Mouse (Mus musculus): ENCODE data around the gene C1qb.

The C1qb gene

DNA sequence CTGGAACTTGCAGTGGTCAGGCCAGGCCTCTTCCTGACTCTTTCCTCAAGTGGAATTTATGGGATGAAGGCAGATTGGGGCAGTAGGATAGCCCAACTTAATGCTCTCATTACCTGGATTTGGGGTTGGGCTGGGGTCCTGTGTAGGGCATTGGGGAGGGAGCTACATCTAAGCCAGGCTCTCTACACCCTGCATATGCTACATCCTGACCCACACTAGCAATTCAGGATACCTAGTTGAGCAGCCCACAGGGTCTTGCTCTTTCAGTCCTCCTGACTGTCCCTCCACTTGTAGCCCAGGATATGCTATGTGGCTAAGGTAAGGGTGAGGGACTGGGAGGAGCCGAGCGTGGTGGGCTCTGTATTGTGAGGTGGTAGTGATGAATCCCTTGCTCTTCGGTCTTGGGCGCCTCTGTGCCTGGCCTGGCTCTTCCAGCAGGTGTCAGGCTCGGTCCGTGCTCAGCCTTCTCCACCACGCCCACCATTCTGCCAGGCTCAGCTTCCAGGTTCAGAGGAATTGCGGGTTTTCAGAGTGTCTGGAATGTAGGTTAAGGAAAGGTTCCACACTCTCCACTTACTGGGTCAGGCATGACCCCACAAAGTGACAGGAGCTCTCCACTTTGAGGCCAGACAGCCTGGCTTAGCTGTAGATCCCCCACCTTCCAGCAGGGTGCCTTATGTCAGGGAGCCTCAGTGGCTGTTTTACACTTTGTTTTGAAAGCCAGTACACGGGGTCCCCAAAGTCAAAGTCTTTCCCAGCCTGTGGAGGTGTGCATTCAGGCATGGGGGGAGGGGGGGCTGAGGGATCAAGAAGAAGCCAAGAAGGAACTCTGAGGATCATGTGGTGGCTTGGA, 7.9 kb upstream of the C1qb start:
- peak; percentile 59 for DNase-seq (ENCODE audit: low read depth, low spot score)

DNA sequence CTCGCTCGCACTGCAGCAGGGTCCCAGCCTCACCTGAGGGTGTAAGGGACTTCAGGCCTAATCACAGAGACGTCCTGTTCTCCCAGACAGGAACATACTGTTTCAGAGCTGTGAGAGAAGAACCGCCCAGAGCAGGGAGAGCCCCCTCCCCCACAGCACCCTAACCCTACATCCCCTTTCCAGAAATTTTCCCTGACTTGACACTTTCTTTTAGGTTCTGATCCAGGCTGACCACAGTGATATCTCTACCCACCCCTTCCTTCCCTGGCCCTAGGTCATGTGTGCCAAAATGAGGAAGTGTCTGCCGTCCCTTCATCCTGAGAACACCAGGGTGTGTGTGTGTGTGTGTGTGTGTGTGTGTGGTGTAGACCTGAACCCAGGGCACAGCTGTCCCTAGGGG, 6.8 kb upstream of the C1qb start, which contains the start of gene C1qc:
TSS of gene C1qc (minus strand) at position 255 of the 400 bp plus-strand sequence.
- DNase-seq (ENCODE audit: low read depth, low spot score) = no peak

DNA sequence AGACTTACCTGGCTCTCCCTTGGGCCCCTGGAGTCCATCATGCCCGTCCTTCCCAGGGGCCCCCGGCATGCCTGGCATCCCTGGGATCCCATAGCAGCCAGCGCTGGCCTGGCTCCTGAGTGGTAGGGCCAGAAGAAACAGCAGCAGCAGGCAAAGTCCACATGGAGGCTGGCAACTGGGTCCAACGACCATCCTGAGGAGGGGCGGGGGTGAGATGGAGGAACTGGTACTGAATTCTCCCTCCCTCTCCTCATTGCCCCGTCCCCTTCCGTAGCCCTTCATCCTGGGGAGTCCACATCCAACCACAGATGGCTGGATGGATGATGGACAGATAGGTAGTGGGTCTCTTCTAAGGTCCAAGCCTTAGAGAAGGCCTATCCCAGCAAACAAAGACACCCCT, 6.4 kb upstream of the C1qb start:
- DNase-seq (ENCODE audit: low read depth, low spot score) = no peak

DNA sequence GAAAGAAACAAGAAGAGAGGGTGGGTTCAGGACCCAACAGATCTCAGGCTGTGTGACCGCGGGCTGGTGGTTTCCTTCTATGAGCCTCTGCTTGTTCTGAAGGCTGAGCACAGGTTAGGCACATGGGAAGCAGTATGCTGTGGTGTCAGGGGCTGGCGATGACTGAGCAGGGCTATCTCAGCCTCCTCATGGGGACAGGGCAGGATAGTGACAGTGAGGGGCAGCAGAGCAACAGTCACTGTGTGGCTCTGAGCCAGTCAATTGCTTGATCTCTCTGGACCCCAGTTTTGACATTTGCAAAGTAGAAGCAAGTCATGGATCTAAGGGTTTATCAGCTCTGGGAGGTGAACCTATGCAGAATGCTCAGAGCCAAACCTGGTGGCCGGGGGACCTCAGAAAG, 5.1 kb upstream of the C1qb start:
- DNase-seq (ENCODE audit: low read depth, low spot score) = no peak

DNA sequence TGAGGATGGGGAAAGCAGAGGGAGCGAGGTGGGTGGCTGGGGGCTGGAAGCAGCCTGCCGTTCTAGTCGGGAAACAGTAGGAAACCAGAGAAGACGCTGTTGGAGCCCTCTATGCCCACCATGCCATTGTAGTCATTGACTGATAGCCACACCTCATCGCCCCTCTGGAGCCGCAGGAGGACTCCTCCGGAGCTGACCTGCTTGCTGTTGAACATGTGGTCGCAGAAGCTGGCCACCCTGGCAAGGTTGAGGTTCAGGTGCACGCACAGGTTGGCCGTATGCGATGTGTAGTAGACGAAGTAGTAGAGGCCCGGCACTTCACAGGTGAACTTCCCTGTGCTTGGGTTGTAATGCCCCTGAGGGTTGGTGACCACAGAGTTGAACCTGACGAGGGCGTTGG, 4.0 kb upstream of the C1qb start:
- DNase-seq (ENCODE audit: low read depth, low spot score) = no peak

DNA sequence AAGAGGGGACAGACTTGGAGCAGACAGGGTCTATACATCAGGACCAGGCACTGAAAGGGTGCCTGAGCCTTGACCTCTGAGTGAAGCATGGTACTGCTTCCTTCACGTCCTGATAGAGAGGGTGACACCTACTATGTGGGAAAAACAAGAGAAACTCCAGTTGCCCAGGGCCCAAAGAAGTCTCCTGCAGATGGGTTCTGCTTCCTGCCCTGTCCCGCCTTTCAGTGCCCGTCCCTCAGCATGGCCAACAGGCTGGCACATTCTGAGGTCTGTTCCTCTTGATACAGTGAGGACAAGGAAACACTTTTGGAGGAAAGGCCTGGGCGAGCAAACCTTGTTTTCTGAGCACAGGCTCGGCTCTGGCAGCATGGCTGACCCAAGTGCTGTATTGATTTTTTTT, 1.7 kb upstream of the C1qb start:
- DNase-seq (ENCODE audit: low read depth, low spot score) = no peak

DNA sequence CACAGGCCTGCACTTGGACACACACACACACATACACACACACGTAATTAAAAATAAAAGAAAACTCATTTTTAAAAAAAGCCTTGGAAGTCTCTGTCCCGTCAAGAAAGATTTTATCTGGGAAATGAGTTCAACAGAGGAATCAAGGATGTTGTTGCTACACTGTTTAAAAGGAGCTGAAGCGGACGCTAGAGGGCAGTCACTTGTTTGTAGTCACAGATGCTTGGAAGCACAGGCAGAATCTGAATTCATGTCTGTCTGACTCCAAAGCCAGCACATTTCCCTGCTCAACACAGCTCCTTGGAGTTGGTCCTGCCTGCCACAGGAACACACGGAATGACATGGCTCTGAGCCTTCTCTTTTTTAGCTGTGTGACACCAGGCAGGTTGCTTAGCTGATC, 7.4 kb downstream of the C1qb start:
- peak; percentile 22 for DNase-seq (ENCODE audit: low read depth, low spot score)

DNA sequence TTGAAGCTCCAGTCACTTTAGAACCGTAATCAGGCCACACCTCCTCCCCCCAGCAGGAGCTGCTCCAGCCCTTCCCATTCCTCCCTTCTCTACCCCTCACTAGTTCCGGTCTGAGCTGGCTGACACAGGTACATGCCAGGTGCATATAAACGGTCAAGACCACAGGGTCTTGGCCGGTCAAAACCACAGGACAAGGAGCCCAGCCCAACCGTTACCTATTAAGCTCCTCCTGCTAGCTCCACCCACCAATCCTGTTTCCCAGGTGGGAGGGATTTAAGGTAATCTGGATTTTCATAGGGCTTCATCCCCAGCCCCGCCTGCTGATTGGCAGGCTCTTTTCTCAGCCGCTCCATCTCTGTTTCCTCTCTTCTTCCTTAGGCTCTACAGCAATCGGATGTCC, 7.8 kb downstream of the C1qb start:
- DNase-seq (ENCODE audit: low read depth, low spot score) = peak; percentile 23

DNA sequence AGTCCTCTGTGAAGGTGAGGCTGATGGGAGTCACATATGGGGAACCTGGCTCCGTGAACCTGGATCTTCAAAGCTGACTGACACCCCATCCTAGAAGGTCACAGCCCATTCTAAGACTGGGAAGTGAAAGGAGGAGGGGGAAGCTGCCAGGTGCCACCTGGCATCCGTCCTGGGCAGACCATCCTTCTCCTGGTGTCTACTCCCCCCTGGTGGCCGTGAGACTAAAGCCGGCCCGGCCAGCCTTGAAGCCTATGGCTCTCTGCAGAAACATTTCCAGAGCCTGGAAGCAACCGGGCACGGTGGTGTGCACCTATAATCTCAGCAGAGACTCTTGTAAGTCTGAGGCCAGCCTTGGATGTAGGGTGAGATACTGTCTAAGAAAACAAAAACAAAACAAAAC, 9.0 kb downstream of the C1qb start:
- DNase-seq (ENCODE audit: low read depth, low spot score) = peak; percentile 59

DNA sequence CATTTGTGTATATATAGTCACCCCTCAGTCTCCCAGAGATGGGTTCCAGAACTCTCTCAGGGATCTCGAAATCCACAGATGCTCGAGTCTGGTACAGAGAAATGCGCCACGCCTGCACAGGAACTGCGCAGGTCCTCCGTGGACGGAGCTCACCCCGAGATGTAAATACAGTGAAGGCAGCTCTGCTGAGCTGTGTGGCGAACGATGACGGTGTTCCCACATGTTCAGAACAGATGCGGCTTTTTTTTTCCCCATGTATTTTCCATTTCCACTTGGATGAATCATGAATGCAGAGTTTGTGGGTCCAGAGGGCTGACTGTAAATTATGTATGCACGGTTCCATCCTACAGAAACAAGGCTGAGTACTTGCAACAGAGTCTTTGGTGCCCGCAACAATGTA, 11.0 kb downstream of the C1qb start:
- no peak for DNase-seq (ENCODE audit: low read depth, low spot score)

DNA sequence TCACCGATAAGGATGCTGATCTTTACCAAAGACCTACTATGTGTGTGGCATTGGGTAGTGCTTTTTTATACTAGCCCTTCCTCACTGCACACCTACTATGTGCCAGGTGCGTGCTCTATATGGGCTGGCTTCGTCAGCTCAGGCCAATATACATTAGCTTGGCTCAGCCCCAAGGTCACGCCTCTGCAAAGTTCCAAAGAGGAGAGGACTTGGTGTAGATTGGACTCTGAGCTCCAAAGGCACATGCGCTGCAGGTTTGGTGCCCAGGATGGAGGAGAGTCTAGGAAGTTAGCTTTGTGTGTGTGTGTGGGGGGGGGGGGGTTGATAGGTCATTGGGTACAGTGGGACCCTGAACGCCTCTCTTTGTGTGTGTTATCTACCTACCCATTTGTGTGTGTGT, 17.6 kb downstream of the C1qb start:
- DNase-seq (ENCODE audit: low read depth, low spot score) = no peak

DNA sequence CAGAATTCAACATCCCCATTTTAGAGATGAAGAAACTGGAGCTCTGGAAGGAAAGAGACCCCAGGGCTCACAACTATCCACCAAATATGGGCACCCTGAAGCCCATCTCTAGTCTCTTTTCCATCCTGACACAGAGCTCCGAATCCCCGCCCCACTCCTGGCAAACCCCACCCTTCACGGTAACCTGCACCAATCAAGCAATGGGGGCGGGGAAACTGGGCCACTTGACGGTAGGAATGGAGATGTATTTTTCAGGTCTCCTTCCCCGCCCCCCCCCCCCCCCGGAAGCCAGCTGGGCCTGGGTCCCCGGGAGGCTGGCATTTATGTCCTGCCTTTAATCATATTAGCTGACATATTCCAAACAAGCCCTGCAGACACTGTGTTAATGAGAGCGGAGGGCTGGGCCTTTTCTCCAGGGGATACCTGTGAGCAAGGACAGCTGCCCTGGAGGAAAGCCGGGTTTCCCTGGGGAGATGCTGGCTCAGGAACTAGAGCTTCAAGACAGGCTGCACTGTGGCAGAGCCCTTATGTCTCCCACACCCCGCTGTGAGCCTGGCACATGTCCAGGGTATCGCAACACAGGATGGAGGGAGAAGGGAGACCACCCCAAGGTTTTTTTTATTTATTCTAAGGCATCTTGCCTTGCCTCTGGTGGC, 18.2 kb downstream of the C1qb start:
- peak; percentile 56 for DNase-seq (ENCODE audit: low read depth, low spot score)

DNA sequence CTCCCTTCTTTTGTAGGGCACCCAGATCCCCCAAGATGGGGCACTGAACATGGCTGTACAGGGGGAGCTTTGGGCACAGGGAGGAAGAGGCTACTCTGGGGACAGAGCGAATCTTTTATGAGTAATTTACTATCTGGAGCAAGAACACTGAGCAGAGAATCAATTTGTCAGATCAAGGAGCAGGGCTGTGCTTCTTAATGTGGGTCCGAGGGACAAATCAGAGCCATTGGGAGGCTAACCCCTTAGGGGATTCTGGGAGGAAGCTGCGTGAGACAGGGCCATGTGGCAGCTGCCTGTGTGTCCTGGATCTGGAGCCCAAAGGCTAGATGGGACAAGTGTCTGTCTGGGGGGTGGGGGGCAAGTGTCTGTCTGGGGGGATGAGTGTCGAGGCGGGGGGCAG, 20.5 kb downstream of the C1qb start:
- peak; percentile 31 for DNase-seq (ENCODE audit: low read depth, low spot score)

DNA sequence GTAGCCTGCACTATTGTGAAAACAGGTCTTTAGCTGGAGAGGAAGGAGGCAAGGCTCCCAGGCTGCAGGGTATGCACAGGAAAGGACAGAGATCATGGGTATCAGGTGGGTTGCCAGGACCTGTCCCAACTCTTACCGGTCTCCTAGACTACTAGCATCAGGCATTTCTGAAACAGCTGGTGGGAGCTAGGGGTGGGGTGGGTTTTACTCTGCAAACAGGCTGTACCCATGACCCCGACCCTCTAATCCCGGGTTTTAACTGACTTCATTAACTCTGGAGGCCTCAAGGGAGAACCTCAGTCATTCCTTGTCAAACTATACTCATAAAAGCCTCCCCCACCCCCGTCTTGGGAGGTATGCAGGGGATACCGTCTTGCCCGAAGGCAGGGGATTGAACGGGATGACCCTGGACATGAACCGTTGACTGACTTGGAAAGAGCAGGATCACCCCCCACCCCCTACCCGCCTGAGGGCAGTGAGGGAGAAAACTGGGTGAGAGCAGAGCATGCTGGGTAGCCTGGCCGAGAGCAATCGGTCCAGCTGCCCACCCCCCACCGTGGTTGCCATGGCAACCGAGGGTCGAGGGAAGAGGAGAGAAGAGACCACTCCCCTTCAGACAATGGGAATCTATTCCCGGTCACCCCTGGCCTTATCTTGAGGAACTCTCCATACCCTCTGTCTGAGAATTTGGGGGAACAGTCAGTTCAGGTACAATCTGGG, 21.1 kb downstream of the C1qb start:
- DNase-seq (ENCODE audit: low read depth, low spot score) = peak; percentile 91

DNA sequence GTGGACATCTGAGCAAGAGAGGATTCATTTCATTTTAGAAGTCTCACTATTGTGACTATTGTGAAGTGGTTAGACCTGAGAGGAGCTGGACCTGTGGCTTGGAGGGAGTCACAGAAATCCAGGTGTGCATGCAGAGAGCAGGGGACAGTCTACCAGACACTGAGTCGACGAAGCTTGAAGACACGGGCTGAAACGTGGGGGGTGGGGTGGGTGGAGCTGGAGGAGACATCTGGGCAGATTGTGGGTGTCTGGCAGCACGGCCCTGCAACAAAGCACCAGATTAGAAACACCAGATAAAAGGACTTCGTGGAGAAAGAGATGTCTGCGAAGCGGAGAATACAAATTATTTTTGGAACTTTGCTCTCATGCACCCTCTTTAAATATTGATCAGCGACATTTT, 22.5 kb downstream of the C1qb start:
- DNase-seq (ENCODE audit: low read depth, low spot score) = no peak

DNA sequence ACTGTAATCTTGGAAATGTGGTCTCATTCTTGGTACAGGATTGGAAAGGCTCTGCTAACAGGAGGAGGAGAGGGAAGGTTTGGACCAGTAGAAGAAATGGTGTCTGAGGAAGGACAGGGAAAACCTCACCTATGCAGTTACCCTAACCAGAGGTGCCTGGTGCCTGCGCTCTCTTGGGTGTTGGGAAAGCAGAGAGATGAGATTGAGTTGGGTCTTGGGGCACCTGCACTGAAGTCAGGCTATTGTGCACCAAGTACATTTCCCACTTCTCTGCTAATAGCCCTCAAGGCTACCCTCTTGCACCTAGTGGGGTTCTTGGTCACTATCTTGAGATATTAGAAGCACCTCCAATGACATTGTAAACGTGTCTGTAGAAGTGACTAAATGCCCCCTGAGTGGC, 23.6 kb downstream of the C1qb start:
- no peak for DNase-seq (ENCODE audit: low read depth, low spot score)

DNA sequence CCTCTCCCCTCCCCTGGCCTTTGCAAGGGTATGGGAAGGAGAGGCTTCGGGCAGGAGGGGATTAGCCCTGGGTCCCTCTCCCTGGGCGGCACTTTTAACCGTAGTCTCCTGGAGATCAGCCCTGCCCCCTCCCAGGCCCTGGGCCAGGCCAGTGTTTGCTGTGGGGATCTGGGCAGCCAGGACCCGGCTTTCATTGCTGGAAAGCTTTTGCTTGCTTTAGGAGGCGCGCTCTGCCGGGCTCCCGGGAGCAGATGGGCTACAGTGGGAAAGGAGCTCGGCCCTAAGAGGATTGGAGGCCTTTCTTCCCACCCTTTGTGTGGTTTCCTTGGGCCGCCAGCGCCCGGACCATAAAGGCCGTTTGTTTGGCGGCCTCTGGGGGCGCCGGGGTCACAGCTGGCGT, 24.2 kb downstream of the C1qb start:
- DNase-seq (ENCODE audit: low read depth, low spot score) = peak; percentile 34

DNA sequence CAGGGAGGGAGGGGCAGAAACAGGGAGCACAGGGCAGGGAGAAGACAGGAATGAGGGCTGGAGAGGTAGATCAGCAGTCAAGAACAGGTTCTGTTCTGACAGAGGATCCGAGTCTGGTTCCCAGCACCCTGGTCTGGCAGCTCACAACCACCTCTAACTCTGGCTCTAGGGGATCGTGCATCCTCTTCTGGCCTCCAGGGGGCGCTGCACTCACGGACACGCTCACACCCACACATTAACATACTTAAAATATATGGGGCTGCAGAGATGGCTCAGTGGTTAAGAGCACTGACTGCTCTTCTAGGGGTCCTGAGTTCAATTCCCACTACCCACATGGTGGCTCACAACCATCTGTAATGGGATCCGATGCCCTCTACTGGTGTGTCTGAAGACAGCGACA, 26.0 kb downstream of the C1qb start:
- no peak for DNase-seq (ENCODE audit: low read depth, low spot score)

DNA sequence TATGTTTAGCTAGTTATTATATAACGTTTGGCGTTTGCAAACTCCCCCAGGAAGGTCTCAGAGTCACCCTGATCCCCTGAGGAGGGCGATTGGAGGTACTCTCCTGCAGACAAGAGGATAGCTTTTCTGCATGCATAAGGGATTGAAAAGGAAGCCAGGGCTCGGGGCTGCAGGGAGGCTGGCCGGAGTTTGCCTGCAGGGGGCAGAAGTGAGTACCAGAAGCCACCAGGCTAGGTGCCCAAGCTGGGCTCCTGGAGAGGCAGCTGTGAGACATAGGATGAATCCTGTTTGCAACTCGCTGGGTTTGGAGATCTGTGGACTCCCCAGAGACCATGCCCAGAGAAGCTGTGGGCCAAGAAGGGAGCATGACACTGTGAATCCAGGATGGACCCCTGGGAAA, 30.9 kb downstream of the C1qb start:
- DNase-seq (ENCODE audit: low read depth, low spot score) = no peak

DNA sequence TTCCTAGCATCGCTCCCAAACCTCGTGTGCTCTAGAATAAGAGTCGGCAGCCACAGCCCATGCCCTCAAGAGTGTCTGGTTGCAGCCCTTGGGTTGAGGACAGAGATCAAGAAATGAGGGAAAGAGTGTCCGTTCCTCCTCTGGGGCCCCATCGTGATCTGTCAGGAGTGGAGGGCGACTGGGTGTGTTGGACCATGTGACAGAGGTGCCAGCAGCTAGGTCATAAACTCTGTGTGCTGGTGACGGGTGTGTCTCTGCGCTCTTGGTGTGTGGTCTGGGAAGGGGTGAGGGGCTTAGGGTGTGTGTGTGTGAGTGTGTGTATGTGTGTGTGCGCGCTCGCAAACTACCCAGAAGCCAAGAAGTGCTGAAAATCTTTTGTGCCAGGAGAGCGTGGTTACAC, 33.0 kb downstream of the C1qb start:
- no peak for DNase-seq (ENCODE audit: low read depth, low spot score)

DNA sequence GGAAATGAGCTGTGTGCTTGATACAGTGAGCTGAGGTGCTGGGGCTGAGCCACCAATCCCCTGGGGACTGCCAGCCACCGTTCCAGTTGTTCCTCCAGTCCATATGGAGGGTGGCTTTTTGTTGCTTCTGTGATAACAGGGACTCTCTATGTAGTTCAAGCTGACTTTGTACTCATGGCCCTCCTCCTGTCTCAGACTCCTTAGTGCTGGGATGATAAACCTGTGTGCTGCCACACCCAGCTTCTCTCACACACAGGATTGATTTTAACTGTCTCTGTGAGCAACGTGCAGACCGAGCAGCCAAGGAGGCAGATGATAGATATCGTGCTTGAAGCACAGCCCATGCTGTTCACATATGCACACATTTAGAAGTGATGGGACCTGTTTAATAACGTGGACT, 33.9 kb downstream of the C1qb start:
- DNase-seq (ENCODE audit: low read depth, low spot score) = no peak

DNA sequence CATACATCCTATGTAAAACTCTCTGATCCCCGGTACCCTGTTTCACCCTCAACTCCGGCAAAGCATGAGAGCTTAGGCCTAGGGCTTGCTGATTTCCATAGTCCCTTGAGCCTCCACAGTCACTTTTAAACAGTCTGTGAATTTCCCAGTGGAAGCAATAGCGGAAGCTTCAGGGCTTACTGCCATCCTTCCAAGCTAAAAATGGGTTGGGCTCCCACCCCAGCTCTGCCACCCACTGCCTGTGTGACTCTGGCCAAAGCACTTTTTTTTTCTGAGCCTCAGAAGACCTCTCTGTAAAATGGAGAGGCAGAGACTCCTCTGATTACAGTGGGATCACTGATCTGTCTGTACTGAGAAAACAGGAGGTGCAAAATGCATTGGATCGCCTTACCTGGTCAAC, 37.4 kb downstream of the C1qb start:
- no peak for DNase-seq (ENCODE audit: low read depth, low spot score)

DNA sequence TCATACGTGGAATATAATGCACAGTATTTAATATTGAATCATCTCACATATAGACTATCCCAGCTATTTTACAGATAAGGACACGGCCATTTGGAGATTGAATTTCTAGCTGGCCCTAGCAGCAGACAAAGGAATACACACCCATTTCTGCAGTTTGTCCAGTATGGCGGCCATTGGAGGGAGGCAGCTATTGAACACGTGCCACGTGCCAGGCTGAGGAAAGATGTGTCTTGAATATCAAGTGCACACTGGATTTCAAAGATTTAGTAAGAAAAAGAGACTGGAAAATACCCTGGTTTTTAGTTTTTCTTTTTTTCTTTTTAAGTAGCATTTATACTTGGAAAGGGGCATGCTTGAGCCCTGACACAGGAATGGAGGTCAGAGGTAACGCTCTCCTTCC, 38.8 kb downstream of the C1qb start:
- DNase-seq (ENCODE audit: low read depth, low spot score) = no peak

All from mesoderm, embryonic 11.5 days (tissue).